Mouse (Mus musculus) C2C12 (cell line): ENCODE results near the gene Gm4707.

Source experiments
- CEBPB ChIP-seq: IDR thresholded peaks from one replicate; pipeline ENCODE4 v1.6.1; 2011; ENCODE audit warnings: low read depth, mild to moderate bottlenecking, control low read depth, moderate library complexity
- CTCF ChIP-seq: IDR thresholded peaks from one replicate; pipeline ENCODE4 v1.5.1; 2011; ENCODE audit not compliant: control insufficient read depth, insufficient read depth, insufficient read length

- TF ChIP-seq CEBPB (no peak), CTCF (no peak)
Observed at GRCm38 (mm10) chr17:71477481-71477880, 17.8 kb upstream of the Gm4707 start.
